Mouse (Mus musculus) liver, postnatal 0 days (tissue): Measurements from ENCODE around the gene Gabrb1.

Experiments used
- CTCF ChIP-seq: sonication (generic); IDR thresholded peaks from 2 replicates; pipeline ENCODE4 v1.5.1; 2016; ENCODE audit warnings: antibody characterized with exemption, low read depth
- EP300 ChIP-seq: IDR thresholded peaks from 2 replicates; pipeline ENCODE4 v1.6.1; 2016; ENCODE audit warnings: antibody characterized with exemption, low read depth, mild to moderate bottlenecking

- TF ChIP-seq CTCF (peak; percentile 25), EP300 (peak; percentile 82)
Observed at GRCm38 (mm10) chr5:72181194-72181593, 523.3 kb downstream of the Gabrb1 start.
